In genomic region chr8:103873598-103874502, GRCm38 (mm10) we compare ENCODE assay signal across 8 mouse cellular contexts.
A peak's percentile ranks its signal among the peaks of the same experiment; 100 is the strongest.
DNase-seq lines count a peak whose midpoint lies in the region; ATAC-seq and TF ChIP-seq lines count a peak whose summit lies in the region.

No protein-coding gene starts in this region.

- H3K4me2 ChIP-seq in intestine, postnatal 0 days (replicated peaks; ENCODE audit: low read depth), result no peak overlapping the region
- H3K4me2 ChIP-seq in stomach, embryonic 14.5 days (replicated peaks; ENCODE audit: low read depth, low read length), result no peak overlapping the region
- no peak overlapping the region for H3K4me2 ChIP-seq in liver, embryonic 12.5 days

- no peak for TF ChIP-seq CTCF in intestine, postnatal 0 days (IDR thresholded peaks at IDR 0.05; ENCODE audit: low read depth)

- H3K4me1 ChIP-seq in intestine, postnatal 0 days (replicated peaks; ENCODE audit: control insufficient read depth, insufficient read depth, low read length), result no peaks in the 10 kb centered on the region
- 0 out of 2 replicates have a peak, but pooled peaks cover 5% of the 10 kb centered on the region for H3K4me1 ChIP-seq in stomach, embryonic 14.5 days (ENCODE audit: control insufficient read depth, insufficient read depth, low read length)
- no peaks in the 10 kb centered on the region for H3K4me1 ChIP-seq in liver, embryonic 12.5 days

- DNase-seq in adrenal gland, adult 2 months, result peak; percentile 37
- DNase-seq in adrenal gland, postnatal 4 days (ENCODE audit: low spot score in 2 of 2), result no peak
- peak; percentile 47 for DNase-seq in adipocyte (ENCODE audit: low spot score)
- peak; percentile 65 to 68 for DNase-seq in heart, adult 18-20 months
- no peak for DNase-seq in natural killer cell, adult 2 months (ENCODE audit: low spot score in 2 of 2)

- peak; percentile 75 for ATAC-seq in intestine, postnatal 0 days
- ATAC-seq in stomach, embryonic 14.5 days (ENCODE audit: insufficient number of reproducible peaks, insufficient read depth, low FRiP score, low read depth), result peak; percentile 70
- no peak for ATAC-seq in liver, embryonic 12.5 days

- no peak overlapping the region for H3K4me3 ChIP-seq in intestine, postnatal 0 days (ENCODE audit: low read depth, low read length)
- no peak overlapping the region for H3K4me3 ChIP-seq in stomach, embryonic 14.5 days (ENCODE audit: low read depth, low read length)
- H3K4me3 ChIP-seq in liver, embryonic 12.5 days, result no peak overlapping the region

- 37% methylated on average over 7 of the region's 7 CpGs for WGBS in intestine, postnatal 0 days
- WGBS in stomach, embryonic 14.5 days, result 29% methylated on average over 7 of the region's 7 CpGs
- WGBS in liver, embryonic 12.5 days (ENCODE audit: insufficient replicate concordance), result 30% methylated on average over 7 of the region's 7 CpGs

- H3K9me3 ChIP-seq in intestine, postnatal 0 days (ENCODE audit: control insufficient read depth), result no peaks in the 10 kb centered on the region
- H3K9me3 ChIP-seq in stomach, embryonic 14.5 days (ENCODE audit: control insufficient read depth, low read depth, low read length), result no peaks in the 10 kb centered on the region
- H3K9me3 ChIP-seq in liver, embryonic 12.5 days (replicated peaks), result no peaks in the 10 kb centered on the region

- H3K36me3 ChIP-seq in intestine, postnatal 0 days (ENCODE audit: control insufficient read depth, insufficient read depth), result no peaks in the 10 kb centered on the region
- H3K36me3 ChIP-seq in stomach, embryonic 14.5 days (ENCODE audit: control insufficient read depth, insufficient read depth, low read length), result no peaks in the 10 kb centered on the region
- H3K36me3 ChIP-seq in liver, embryonic 12.5 days, result no peaks in the 10 kb centered on the region

- no peak overlapping the region for H3K27ac ChIP-seq in intestine, postnatal 0 days (ENCODE audit: low read depth, low read length)
- H3K27ac ChIP-seq in stomach, embryonic 14.5 days (ENCODE audit: low read length), result no peak overlapping the region
- no peak overlapping the region for H3K27ac ChIP-seq in liver, embryonic 12.5 days

- H3K27me3 ChIP-seq in intestine, postnatal 0 days (replicated peaks; ENCODE audit: control insufficient read depth, insufficient read depth, low read length), result no peaks in the 10 kb centered on the region
- no peaks in the 10 kb centered on the region for H3K27me3 ChIP-seq in stomach, embryonic 14.5 days (ENCODE audit: control insufficient read depth, insufficient read depth, low read length)
- H3K27me3 ChIP-seq in liver, embryonic 12.5 days (replicated peaks), result peaks cover 10% of the 10 kb centered on the region; the same call in 1 of the 2 replicates

- H3K9ac ChIP-seq in intestine, postnatal 0 days (ENCODE audit: low read depth, low read length), result no peak overlapping the region
- H3K9ac ChIP-seq in stomach, embryonic 14.5 days (replicated peaks; ENCODE audit: low read depth, low read length), result no peak overlapping the region
- no peak overlapping the region for H3K9ac ChIP-seq in liver, embryonic 12.5 days

Comparison
In these comparisons a context has a peak if more than half of its experiments do, and no peak if none do; other contexts are left out.
1. DNase-seq: peak in adrenal gland, adult 2 months (single experiment), adipocyte (single experiment) and heart, adult 18-20 months (2 of 2); none in adrenal gland, postnatal 4 days (0 of 2) and natural killer cell, adult 2 months (0 of 2).